Mouse (Mus musculus) limb, embryonic 11.5 days (tissue): Measurements from ENCODE around the gene Ssxb9. TPM values are rescaled to one million over a fixed set of nuclear protein-coding genes. Genes with fewer than 3 reads are reported as not detected.
"Not testable (repeated sequence)": the region's sequence is repeated elsewhere in the genome, so short reads cannot be mapped to it uniquely, and the experiment has no call there.

ENCODE experiments used
- ATAC-seq: fragments of 200-750 bp; cut with Nextera tagmentation; 2 replicates; pipeline ENCODE4 v1.8.0; 2017; ENCODE audit warnings: low read depth; ENCODE audit not compliant: insufficient number of reproducible peaks, low FRiP score, low TSS enrichment
- DNase-seq: peaks from one replicate; pipeline ENCODE4 v3.0.0-alpha.2; 2015; ENCODE audit warnings: low spot score
- H3K27ac ChIP-seq: fragments of 300-500 bp; sonication (generic); replicated peaks from 2 replicates; pipeline ENCODE4 v1.5.1; 2014; ENCODE audit warnings: low read depth, mild to moderate bottlenecking, low read length
- H3K27me3 ChIP-seq: fragments of 300-500 bp; sonication (generic); 2 replicates; pipeline ENCODE4 v1.6.1; 2014; ENCODE audit warnings: mild to moderate bottlenecking, low read length, mixed read lengths; ENCODE audit not compliant: control insufficient read depth, insufficient read depth
- H3K36me3 ChIP-seq: fragments of 300-500 bp; sonication (generic); 2 replicates; pipeline ENCODE4 v1.6.1; 2014; ENCODE audit warnings: mild to moderate bottlenecking, low read length, moderate library complexity, mixed read lengths; ENCODE audit not compliant: control insufficient read depth, insufficient read depth
- H3K4me1 ChIP-seq: fragments of 300-500 bp; sonication (generic); 2 replicates; pipeline ENCODE4 v1.6.1; 2014; ENCODE audit warnings: low read length, mixed read lengths; ENCODE audit not compliant: control insufficient read depth, insufficient read depth
- H3K4me2 ChIP-seq: fragments of 300-500 bp; sonication (generic); 2 replicates; pipeline ENCODE4 v1.6.1; 2014; ENCODE audit warnings: low read depth, mild to moderate bottlenecking, moderate library complexity; ENCODE audit not compliant: severe bottlenecking
- H3K4me3 ChIP-seq: fragments of 300-500 bp; sonication (generic); 2 replicates; pipeline ENCODE4 v1.5.1; 2014; ENCODE audit warnings: low read depth, low read length
- H3K9ac ChIP-seq: fragments of 300-500 bp; sonication (generic); 2 replicates; pipeline ENCODE4 v1.6.1; 2014; ENCODE audit warnings: mild to moderate bottlenecking, low read length
- H3K9me3 ChIP-seq: fragments of 300-500 bp; sonication (generic); 2 replicates; pipeline ENCODE4 v1.6.1; 2016; ENCODE audit warnings: low read length; ENCODE audit not compliant: control insufficient read depth
- WGBS: fragments of 180-500 bp; shearing (Covaris S2); extraction: QIAGEN DNeasy Blood & Tissue Kit; methylation state at CpG from one replicate; pipeline ENCODE4 v1.1.7; 2014; 5-methylcytosine and 5-hydroxymethylcytosine counted together
- polyA plus RNA-seq: library from polyadenylated mRNA; unstranded; fragments of >200 nt; fragmentation: Nextera tagmentation; extraction: Ambion mirVana; gene quantifications from 2 replicates; pipeline ENCODE4 v1.2.1, GENCODE M21; 2014

Gene Ssxb9
- polyA plus RNA-seq: not detected in 2 replicates

DNA sequence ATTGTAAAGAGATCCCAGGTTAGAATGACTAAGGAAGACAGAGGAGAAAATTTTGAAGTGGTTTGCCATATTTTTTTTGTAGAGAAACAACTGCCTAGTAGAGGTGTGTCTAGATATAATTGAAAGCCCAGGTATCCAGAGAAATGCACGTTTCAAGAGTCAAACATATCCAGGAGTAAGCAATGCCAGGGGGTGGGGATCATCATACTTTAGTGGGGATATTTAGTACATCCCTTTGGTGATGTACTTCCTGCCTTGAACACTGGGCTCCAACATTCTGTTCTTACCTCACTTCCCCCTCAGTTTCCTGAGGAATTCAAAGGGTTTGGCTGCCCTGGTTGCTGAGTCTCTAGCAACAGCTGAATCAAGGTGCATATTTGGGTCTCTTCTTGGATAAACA, at the start of gene Ssxb9:
TSS of gene Ssxb9 (plus strand) at position 301 of the 400 bp plus-strand sequence.
- not testable (repeated sequence) for H3K9me3 ChIP-seq, H3K4me1 ChIP-seq, H3K9ac ChIP-seq, DNase-seq, ATAC-seq, H3K27ac ChIP-seq, H3K4me2 ChIP-seq, H3K36me3 ChIP-seq, H3K27me3 ChIP-seq, H3K4me3 ChIP-seq
- WGBS: 23% methylated on average over 1 of the region's 1 CpGs

DNA sequence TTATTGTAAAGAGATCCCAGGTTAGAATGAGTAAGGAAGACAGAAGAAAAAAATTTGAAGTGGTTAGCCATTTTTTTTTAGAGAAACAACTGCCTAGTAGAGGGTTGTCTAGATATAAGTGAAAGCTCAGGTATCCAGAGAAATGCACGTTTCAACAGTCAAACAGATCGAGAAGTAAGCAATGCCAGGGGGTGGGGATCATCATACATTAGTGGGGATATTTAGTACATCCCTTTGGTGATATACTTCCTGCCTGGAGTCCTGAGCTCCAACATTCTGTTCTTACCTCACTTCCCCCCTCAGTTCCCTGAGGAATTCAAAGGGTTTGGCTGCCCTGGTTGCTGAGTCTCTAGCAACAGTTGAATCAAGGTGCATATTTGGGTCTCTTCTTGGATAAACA, 39.7 kb upstream of the Ssxb9 start, which contains the start of gene Ssxb10:
TSS of gene Ssxb10 (plus strand) at position 301 of the 400 bp plus-strand sequence.
- Histone ChIP-seq H3K27me3 (no peaks in the 10 kb centered on the region), H3K9me3 (no peaks in the 10 kb centered on the region; the same call in 1 of the 2 replicates), H3K9ac (no peak within 1 kb of the TSS), H3K36me3 (no peaks in the 10 kb centered on the region), H3K4me3 (no peak within 1 kb of the TSS), H3K4me1 (no peaks in the 10 kb centered on the region), H3K4me2 (no peak within 1 kb of the TSS), H3K27ac (no peak within 1 kb of the TSS)
- DNase-seq: no peak
- no peak for ATAC-seq
- 58% methylated on average over 2 of the region's 2 CpGs for WGBS

DNA sequence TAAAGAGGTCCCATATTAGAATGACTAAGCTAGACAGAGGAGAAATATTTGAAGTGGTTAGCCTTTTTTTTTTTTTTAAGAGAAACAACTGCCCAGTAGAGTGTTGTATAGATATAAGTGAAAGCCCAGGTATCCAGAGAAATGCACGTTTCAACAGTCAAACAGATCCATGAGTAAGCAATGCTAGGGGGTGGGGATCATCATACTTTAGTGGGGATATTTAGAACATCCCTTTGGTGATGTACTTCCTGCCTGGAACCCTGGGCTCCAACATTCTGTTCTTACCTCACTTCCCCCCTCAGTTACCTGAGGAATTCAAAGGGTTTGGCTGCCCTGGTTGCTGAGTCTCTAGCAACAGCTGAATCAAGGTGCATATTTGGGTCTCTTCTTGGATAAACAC, 46.2 kb downstream of the Ssxb9 start, which contains the start of gene Ssxb1:
TSS of gene Ssxb1 (plus strand) at position 301 of the 400 bp plus-strand sequence.
- DNase-seq, H3K27me3 ChIP-seq, H3K27ac ChIP-seq, H3K36me3 ChIP-seq, ATAC-seq, H3K4me2 ChIP-seq, H3K4me1 ChIP-seq, H3K4me3 ChIP-seq, H3K9me3 ChIP-seq, H3K9ac ChIP-seq: not testable (repeated sequence)
- WGBS: 44% methylated on average over 1 of the region's 1 CpGs

Other genes starting within 250 kb of the Ssxb9 start
- gene Wdr13, start 234.1 kb upstream of the Ssxb9 start, polyA plus RNA-seq: 12.4 and 15.6 TPM in 2 replicates
- 538 and 539 TPM in 2 replicates for gene Rbm3, start 221.1 kb upstream of the Ssxb9 start, polyA plus RNA-seq
- gene Tbc1d25, start 190.8 kb upstream of the Ssxb9 start, polyA plus RNA-seq: 15.4 and 15.5 TPM in 2 replicates
- gene Ebp, start 173.5 kb upstream of the Ssxb9 start, polyA plus RNA-seq: 24.1 and 25.5 TPM in 2 replicates
- 11.1 and 11.8 TPM in 2 replicates for gene Porcn, start 160.5 kb upstream of the Ssxb9 start, polyA plus RNA-seq
- 51.2 and 53.6 TPM in 2 replicates for gene Ftsj1, start 114.6 kb upstream of the Ssxb9 start, polyA plus RNA-seq
- gene Slc38a5, start 95.8 kb upstream of the Ssxb9 start, polyA plus RNA-seq: 3.3 and 4.2 TPM in 2 replicates
- not detected in 2 replicates for gene Ssxb10, start 39.6 kb upstream of the Ssxb9 start, polyA plus RNA-seq
- gene Ssxb1, start 46.3 kb downstream of the Ssxb9 start, polyA plus RNA-seq: not detected in 2 replicates
- gene Ssxb2, start 94.7 kb downstream of the Ssxb9 start, polyA plus RNA-seq: not detected in 2 replicates
- gene Gm14459, start 158.0 kb downstream of the Ssxb9 start, polyA plus RNA-seq: not detected in 2 replicates
- gene Ssxb6, start 181.3 kb downstream of the Ssxb9 start, polyA plus RNA-seq: not detected in 2 replicates
- not detected in 2 replicates for gene Ssxb3, start 224.8 kb downstream of the Ssxb9 start, polyA plus RNA-seq